Mouse (Mus musculus) intestine, embryonic 15.5 days (tissue): ENCODE measurements around the gene Zfp637. TPM values are rescaled to one million over a fixed set of nuclear protein-coding genes. Genes with fewer than 3 reads are reported as not detected.
"Not testable (repeated sequence)": the region's sequence is repeated elsewhere in the genome, so short reads cannot be mapped to it uniquely, and the experiment has no call there.

Experiments used
- ATAC-seq: fragments of 200-750 bp; cut with Nextera tagmentation; 2 replicates; pipeline ENCODE4 v1.8.0; 2017; ENCODE audit warnings: moderate TSS enrichment, moderate library complexity
- H3K27ac ChIP-seq: fragments of 300-500 bp; sonication (generic); 2 replicates; pipeline ENCODE4 v1.5.1; 2015; ENCODE audit warnings: mild to moderate bottlenecking, inconsistent platforms
- H3K27me3 ChIP-seq: fragments of 300-500 bp; sonication (generic); replicated peaks from 2 replicates; pipeline ENCODE4 v1.6.1; 2015; ENCODE audit warnings: inconsistent platforms
- H3K36me3 ChIP-seq: fragments of 300-500 bp; sonication (generic); 2 replicates; pipeline ENCODE4 v1.6.1; 2015; ENCODE audit warnings: inconsistent platforms
- H3K4me1 ChIP-seq: fragments of 300-500 bp; sonication (generic); replicated peaks from 2 replicates; pipeline ENCODE4 v1.6.1; 2015; ENCODE audit warnings: inconsistent platforms
- H3K4me2 ChIP-seq: fragments of 300-500 bp; sonication (generic); replicated peaks from 2 replicates; pipeline ENCODE4 v1.6.1; 2015; ENCODE audit warnings: mild to moderate bottlenecking, inconsistent platforms
- H3K4me3 ChIP-seq: fragments of 300-500 bp; sonication (generic); replicated peaks from 2 replicates; pipeline ENCODE4 v1.5.1; 2015; ENCODE audit warnings: inconsistent platforms
- H3K9ac ChIP-seq: fragments of 300-500 bp; sonication (generic); 2 replicates; pipeline ENCODE4 v1.6.1; 2015; ENCODE audit warnings: inconsistent platforms
- H3K9me3 ChIP-seq: fragments of 300-500 bp; sonication (generic); 2 replicates; pipeline ENCODE4 v1.6.1; 2016; ENCODE audit warnings: inconsistent platforms
- WGBS: fragments of 180-500 bp; shearing (Covaris S2); methylation state at CpG from one replicate; pipeline ENCODE4 v1.1.7; 2015; 5-methylcytosine and 5-hydroxymethylcytosine counted together
- polyA plus RNA-seq: library from polyadenylated mRNA; unstranded; fragments of >200 nt; fragmentation: Nextera tagmentation; extraction: Ambion mirVana; gene quantifications from 2 replicates; pipeline ENCODE4 v1.2.1, GENCODE M21; 2015

Zfp637 gene
- polyA plus RNA-seq, 1 experiment from 2014 or later: 84.7 TPM

- Histone ChIP-seq H3K9me3 (no peaks in the 10 kb centered on the region), H3K27ac (peak overlapping the region; percentile 96), H3K4me2 (peak overlapping the region; percentile 87), H3K36me3 (peaks cover 26% of the 10 kb centered on the region), H3K4me1 (0 out of 2 replicates have a peak, but pooled peaks cover 3% of the 10 kb centered on the region), H3K4me3 (peak overlapping the region; percentile 100), H3K9ac (peak overlapping the region; percentile 98), H3K27me3 (no peaks in the 10 kb centered on the region)
- WGBS: 9% methylated on average over 12 of the region's 12 CpGs
- no peak; the same call in 1 of the 2 replicates for ATAC-seq
Observed at GRCm38 (mm10) chr6:117841511-117841955, 553 bp downstream of the Zfp637 start.

- no peak for ATAC-seq
- WGBS: 71% methylated on average over 9 of the region's 9 CpGs
- Histone ChIP-seq H3K27me3 (no peaks in the 10 kb centered on the region), H3K36me3 (peaks cover 36% of the 10 kb centered on the region), H3K4me2 (no peak overlapping the region), H3K9me3 (no peaks in the 10 kb centered on the region), H3K9ac (no peak overlapping the region), H3K4me3 (no peak overlapping the region), H3K27ac (no peak overlapping the region), H3K4me1 (0 out of 2 replicates have a peak, but pooled peaks cover 3% of the 10 kb centered on the region)
Observed at GRCm38 (mm10) chr6:117844597-117844996, 3.6 kb downstream of the Zfp637 start.

GRCm38 (mm10) chr6:117846671-117847070 is 5.7 kb downstream of the Zfp637 start:
- not testable (repeated sequence) for H3K27me3 ChIP-seq, H3K9ac ChIP-seq, H3K4me2 ChIP-seq, H3K4me1 ChIP-seq, ATAC-seq, H3K27ac ChIP-seq, H3K4me3 ChIP-seq, H3K9me3 ChIP-seq
- 93% methylated on average over 4 of the region's 4 CpGs for WGBS
- H3K36me3 ChIP-seq: peaks cover 36% of the 10 kb centered on the region

DNA sequence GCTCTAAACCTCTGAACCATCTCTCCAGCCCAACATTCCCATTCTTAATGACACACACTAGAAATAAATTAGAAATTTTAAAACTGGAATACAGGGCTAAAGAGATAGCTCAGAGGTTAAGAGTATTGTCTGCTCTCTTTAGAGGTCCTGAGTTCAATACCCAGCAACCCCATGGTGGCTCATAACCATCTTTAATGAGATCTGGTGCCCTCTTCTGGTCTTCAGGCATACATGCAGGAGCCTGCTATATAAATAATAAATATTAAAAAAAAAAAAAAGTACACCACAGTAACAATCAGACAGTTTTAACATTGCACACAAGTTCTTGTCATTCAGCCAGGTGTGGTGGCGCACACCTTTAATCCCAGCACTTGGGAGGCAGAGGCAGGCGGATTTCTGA is 6.8 kb downstream of the Zfp637 start:
- Histone ChIP-seq H3K27me3 (no peaks in the 10 kb centered on the region), H3K9me3 (no peaks in the 10 kb centered on the region), H3K9ac (no peak overlapping the region), H3K36me3 (peaks cover 36% of the 10 kb centered on the region), H3K4me1 (no peaks in the 10 kb centered on the region), H3K27ac (no peak overlapping the region), H3K4me3 (no peak overlapping the region), H3K4me2 (no peak overlapping the region)
- no peak for ATAC-seq
- WGBS: 95% methylated on average over 2 of the region's 2 CpGs

- Histone ChIP-seq H3K9ac (no peak overlapping the region), H3K9me3 (no peaks in the 10 kb centered on the region), H3K4me3 (no peak overlapping the region), H3K27me3 (no peaks in the 10 kb centered on the region), H3K27ac (no peak overlapping the region), H3K4me2 (no peak overlapping the region), H3K36me3 (peaks cover 31% of the 10 kb centered on the region), H3K4me1 (no peaks in the 10 kb centered on the region)
- ATAC-seq: no peak
- WGBS: 88% methylated on average over 5 of the region's 5 CpGs
Observed at GRCm38 (mm10) chr6:117848577-117848976, 7.6 kb downstream of the Zfp637 start.

DNA sequence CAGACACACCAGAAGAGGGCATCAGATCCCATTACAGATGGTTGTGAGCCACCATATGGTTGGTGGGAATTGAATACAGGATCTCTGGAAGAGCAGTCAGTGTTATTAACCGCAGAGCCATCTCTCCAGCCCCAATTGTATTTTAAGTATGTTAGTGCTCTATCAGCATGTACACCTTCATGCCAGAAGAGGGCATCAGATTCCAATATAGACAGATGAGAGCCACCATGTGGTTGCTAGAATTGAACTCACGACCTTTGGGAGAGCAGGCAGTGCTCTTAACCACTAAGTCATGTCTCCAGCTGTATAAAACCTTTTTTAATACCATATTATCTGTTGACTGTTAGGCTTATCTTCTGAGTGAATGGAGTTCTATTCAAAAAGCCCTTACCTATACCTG is 10.8 kb downstream of the Zfp637 start:
- Histone ChIP-seq H3K4me2 (no peak overlapping the region), H3K4me3 (no peak overlapping the region), H3K9me3 (no peaks in the 10 kb centered on the region), H3K4me1 (no peaks in the 10 kb centered on the region), H3K27ac (no peak overlapping the region), H3K9ac (no peak overlapping the region), H3K27me3 (no peaks in the 10 kb centered on the region), H3K36me3 (peaks cover 10% of the 10 kb centered on the region; the same call in 1 of the 2 replicates)
- WGBS: 68% methylated on average over 2 of the region's 2 CpGs
- ATAC-seq: no peak

- WGBS: 42% methylated on average over 1 of the region's 1 CpGs
- H3K27ac ChIP-seq: no peak overlapping the region
- H3K36me3 ChIP-seq: no peaks in the 10 kb centered on the region
- H3K9ac ChIP-seq: no peak overlapping the region
- peak; percentile 64 for ATAC-seq
- H3K9me3 ChIP-seq: no peaks in the 10 kb centered on the region
- no peak overlapping the region for H3K4me2 ChIP-seq
- H3K4me3 ChIP-seq: no peak overlapping the region
- no peaks in the 10 kb centered on the region for H3K4me1 ChIP-seq
- no peaks in the 10 kb centered on the region for H3K27me3 ChIP-seq
Observed at GRCm38 (mm10) chr6:117857990-117858389, 17.0 kb downstream of the Zfp637 start.

- H3K27me3 ChIP-seq: no peaks in the 10 kb centered on the region
- H3K4me1 ChIP-seq: 0 out of 2 replicates have a peak, but pooled peaks cover 5% of the 10 kb centered on the region
- H3K27ac ChIP-seq: no peak within 1 kb of the TSS
- 0 out of 2 replicates have a peak, but pooled peaks have one; percentile 17 for ATAC-seq
- peak within 1 kb of the TSS; percentile 55 for H3K9ac ChIP-seq
- no peaks in the 10 kb centered on the region for H3K9me3 ChIP-seq
- no peaks in the 10 kb centered on the region for H3K36me3 ChIP-seq
- H3K4me3 ChIP-seq: peak within 1 kb of the TSS; percentile 54
- WGBS: 59% methylated on average over 6 of the region's 6 CpGs
- peak within 1 kb of the TSS; percentile 88 for H3K4me2 ChIP-seq
Observed at GRCm38 (mm10) chr6:117861848-117862247, 20.9 kb downstream of the Zfp637 start, which contains the start of gene Zfp239. Gene Zfp239, plus strand, starts transcription at chr6:117862100.

DNA sequence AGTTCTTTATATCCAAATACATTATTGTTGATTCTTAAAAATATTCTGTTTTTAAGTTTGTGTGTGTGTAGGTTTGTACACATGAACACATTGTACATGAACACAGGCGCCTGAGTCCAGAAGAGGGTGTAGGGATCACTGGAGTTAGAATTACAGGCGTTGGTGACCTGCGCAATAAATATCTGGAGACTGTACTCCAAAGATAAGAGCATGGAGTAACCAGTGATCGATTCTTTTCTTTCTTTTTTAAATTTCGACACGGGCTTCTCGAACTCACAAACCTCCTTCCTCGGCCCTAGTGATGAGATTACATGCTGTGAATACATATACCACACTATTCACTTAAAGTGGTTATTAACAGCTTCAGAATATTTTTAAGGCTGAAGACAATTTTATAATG is 21.5 kb downstream of the Zfp637 start:
- Histone ChIP-seq H3K27me3 (no peaks in the 10 kb centered on the region), H3K27ac (no peak overlapping the region), H3K4me3 (peak overlapping the region; percentile 54; the same call in 1 of the 2 replicates), H3K4me1 (0 out of 2 replicates have a peak, but pooled peaks cover 5% of the 10 kb centered on the region), H3K36me3 (no peaks in the 10 kb centered on the region), H3K9me3 (no peaks in the 10 kb centered on the region), H3K9ac (no peak overlapping the region), H3K4me2 (peak overlapping the region; percentile 88)
- peak; percentile 65 for ATAC-seq
- 74% methylated on average over 8 of the region's 8 CpGs for WGBS

DNA sequence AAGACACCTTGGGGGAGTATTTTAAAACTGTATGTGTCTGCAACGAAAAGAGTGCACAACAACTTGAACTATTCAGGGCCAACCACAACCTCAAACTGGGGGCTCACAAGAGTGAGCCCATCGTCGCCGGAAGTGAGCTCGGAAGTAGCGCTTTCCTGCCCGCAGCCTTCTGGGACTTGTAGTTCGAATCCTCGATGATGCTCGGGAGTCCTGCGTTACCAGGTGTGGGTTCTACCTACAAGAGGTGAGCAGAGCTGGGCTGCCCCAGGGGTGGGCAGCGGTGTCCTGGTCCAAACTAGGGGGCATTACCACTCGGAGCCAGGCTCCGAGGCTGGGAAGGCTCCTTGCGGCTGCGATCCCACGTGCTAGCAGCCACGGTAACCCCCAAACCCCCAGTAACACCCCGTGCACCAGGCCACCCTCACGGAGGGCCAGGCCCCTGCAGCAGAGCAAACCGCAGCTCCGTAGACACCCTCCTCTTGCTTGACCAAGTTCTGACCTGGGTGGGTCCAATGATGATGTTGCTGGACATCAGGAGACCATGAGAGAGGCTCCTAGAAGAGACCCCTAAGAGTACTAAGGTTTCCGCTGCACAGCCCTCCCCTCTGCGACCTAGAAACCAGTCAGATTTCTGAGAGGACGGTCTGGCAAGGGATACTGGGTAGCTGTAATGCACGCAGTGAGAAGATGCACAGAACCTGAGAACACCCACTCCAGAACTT is 22.1 kb downstream of the Zfp637 start:
- H3K9ac ChIP-seq: peak overlapping the region; percentile 55
- H3K27me3 ChIP-seq: no peaks in the 10 kb centered on the region
- 0 out of 2 replicates have a peak, but pooled peaks cover 5% of the 10 kb centered on the region for H3K4me1 ChIP-seq
- peak overlapping the region; percentile 88 for H3K4me2 ChIP-seq
- WGBS: 3% methylated on average over 26 of the region's 26 CpGs
- peak overlapping the region; percentile 54 for H3K4me3 ChIP-seq
- no peak overlapping the region for H3K27ac ChIP-seq
- H3K36me3 ChIP-seq: no peaks in the 10 kb centered on the region
- no peaks in the 10 kb centered on the region for H3K9me3 ChIP-seq
- peak; percentile 85 for ATAC-seq

- peak overlapping the region; percentile 88 for H3K4me2 ChIP-seq
- no peaks in the 10 kb centered on the region for H3K36me3 ChIP-seq
- no peaks in the 10 kb centered on the region for H3K27me3 ChIP-seq
- H3K9ac ChIP-seq: 0 out of 2 replicates have a peak overlapping the region, but pooled peaks have one; percentile 55
- WGBS: 93% methylated on average over 8 of the region's 8 CpGs
- no peak for ATAC-seq
- no peaks in the 10 kb centered on the region for H3K9me3 ChIP-seq
- peak overlapping the region; percentile 54 for H3K4me3 ChIP-seq
- H3K4me1 ChIP-seq: 0 out of 2 replicates have a peak, but pooled peaks cover 5% of the 10 kb centered on the region
- no peak overlapping the region for H3K27ac ChIP-seq
Observed at GRCm38 (mm10) chr6:117863751-117864150, 22.8 kb downstream of the Zfp637 start.

GRCm38 (mm10) chr6:117868187-117868586 is 27.2 kb downstream of the Zfp637 start:
- H3K9ac ChIP-seq: no peak overlapping the region
- no peaks in the 10 kb centered on the region for H3K27me3 ChIP-seq
- 0 out of 2 replicates have a peak, but pooled peaks cover 4% of the 10 kb centered on the region for H3K4me1 ChIP-seq
- no peak overlapping the region for H3K4me2 ChIP-seq
- H3K36me3 ChIP-seq: no peaks in the 10 kb centered on the region
- no peak overlapping the region for H3K4me3 ChIP-seq
- no peaks in the 10 kb centered on the region for H3K9me3 ChIP-seq
- ATAC-seq: no peak
- H3K27ac ChIP-seq: no peak overlapping the region
- WGBS: 88% methylated on average over 8 of the region's 8 CpGs
